Mouse (Mus musculus) megakaryocyte, embryonic 14.5 days (primary cell): ENCODE data around the gene Krtap12-1. TPM values are rescaled to one million over a fixed set of nuclear protein-coding genes. Genes with fewer than 3 reads are reported as not detected.
"Not testable (repeated sequence)": the region's sequence is repeated elsewhere in the genome, so short reads cannot be mapped to it uniquely, and the experiment has no call there.

Experiments
- H3K27me3 ChIP-seq: replicated peaks from 2 replicates; pipeline ENCODE3; 2012; ENCODE audit warnings: inconsistent platforms
- H3K36me3 ChIP-seq: replicated peaks from 2 replicates; pipeline ENCODE3; 2012; ENCODE audit warnings: low read length, inconsistent platforms, mixed read lengths
- H3K4me1 ChIP-seq: 2 replicates; pipeline ENCODE4 v1.6.1; 2012; ENCODE audit warnings: inconsistent platforms
- H3K4me3 ChIP-seq: replicated peaks from 2 replicates; pipeline ENCODE3; 2012; ENCODE audit warnings: moderate library complexity, mild to moderate bottlenecking, inconsistent platforms
- H3K9me3 ChIP-seq: 2 replicates; pipeline ENCODE4 v1.6.1; 2012; ENCODE audit warnings: inconsistent platforms
- FLI1 ChIP-seq: IDR thresholded peaks from 2 replicates; pipeline ENCODE4 v1.6.1; 2012; ENCODE audit warnings: low read length, inconsistent platforms, mixed read lengths
- GATA1 ChIP-seq: IDR thresholded peaks from 3 replicates; pipeline ENCODE4 v1.6.1; 2012; ENCODE audit warnings: mixed read lengths, low read length, inconsistent platforms, borderline replicate concordance
- polyA plus RNA-seq: library from polyadenylated mRNA; stranded (reverse); fragments of >175 nt; gene quantifications from 2 replicates; pipeline ENCODE4 v1.2.3, GENCODE M21; 2012; ENCODE audit warnings: low replicate concordance; ENCODE audit not compliant: insufficient read depth

Krtap12-1 gene
- polyA plus RNA-seq, 1 experiment = not detected

- H3K4me1 ChIP-seq, H3K36me3 ChIP-seq, H3K4me3 ChIP-seq: not testable (repeated sequence)
- Histone ChIP-seq H3K9me3 (peaks cover 21% of the 10 kb centered on the region), H3K27me3 (peaks cover 25% of the 10 kb centered on the region)
Measured at GRCm38 (mm10) chr10:77752312-77752711, 31.9 kb downstream of the Krtap12-1 start.

DNA sequence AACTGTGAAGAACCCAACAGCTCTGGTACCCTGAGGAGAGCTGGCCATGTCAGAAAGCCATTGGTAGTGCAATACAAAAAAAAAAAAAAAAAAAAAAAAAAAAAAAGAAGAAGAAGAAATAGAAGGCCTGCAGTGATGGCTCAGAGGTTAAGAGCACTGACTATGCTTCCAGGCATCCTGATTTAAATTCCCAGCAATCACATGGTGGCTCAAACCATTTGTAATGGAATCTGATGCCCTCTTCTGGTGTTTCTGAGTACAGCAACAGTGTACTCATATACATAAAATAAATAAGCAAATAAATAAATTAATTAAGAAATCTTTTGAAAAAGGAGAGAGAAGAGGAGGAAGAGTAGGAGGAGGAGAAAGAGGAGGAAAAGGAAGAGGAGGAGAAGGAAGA, 33.0 kb downstream of the Krtap12-1 start:
- H3K4me1 ChIP-seq = peaks cover 5% of the 10 kb centered on the region; the same call in 1 of the 2 replicates
- no peaks in the 10 kb centered on the region for H3K36me3 ChIP-seq
- no peak overlapping the region for H3K4me3 ChIP-seq
- peaks cover 10% of the 10 kb centered on the region for H3K9me3 ChIP-seq
- TF ChIP-seq GATA1 (no peak), FLI1 (no peak)
- H3K27me3 ChIP-seq = peaks cover 24% of the 10 kb centered on the region

DNA sequence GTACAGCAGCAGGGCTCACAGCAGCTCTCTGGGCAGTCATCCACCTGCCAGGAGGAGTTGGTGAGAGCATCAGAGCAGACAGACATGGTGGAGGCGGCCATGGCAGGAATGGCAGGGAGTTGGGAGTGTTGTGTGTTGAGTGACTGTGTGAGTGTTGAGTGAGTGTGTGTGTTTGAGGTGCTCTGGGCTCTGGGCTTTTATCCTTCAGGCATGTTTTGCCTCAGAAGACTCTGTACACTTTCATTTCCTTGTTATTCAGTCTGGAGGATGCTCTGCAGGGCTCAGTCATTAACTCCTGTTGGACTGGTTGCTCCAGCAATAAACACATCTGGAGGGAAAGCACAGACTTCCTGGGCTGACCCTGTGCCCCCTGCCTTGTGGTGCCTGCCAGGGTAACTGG, 39.2 kb downstream of the Krtap12-1 start, which contains the start of gene Gm3233:
Gene Gm3233, minus strand, starts transcription at position 101 of the 400 bp plus-strand sequence.
- not testable (repeated sequence) for H3K4me1 ChIP-seq, H3K9me3 ChIP-seq, H3K4me3 ChIP-seq, H3K36me3 ChIP-seq
- peaks cover 11% of the 10 kb centered on the region for H3K27me3 ChIP-seq

- no peak overlapping the region for H3K4me3 ChIP-seq
- H3K4me1 ChIP-seq = no peaks in the 10 kb centered on the region
- no peaks in the 10 kb centered on the region for H3K36me3 ChIP-seq
- no peaks in the 10 kb centered on the region for H3K9me3 ChIP-seq
- peaks cover 8% of the 10 kb centered on the region for H3K27me3 ChIP-seq
- TF ChIP-seq FLI1 = no peak
- no peak for TF ChIP-seq GATA1
Measured at GRCm38 (mm10) chr10:77769727-77770126, 49.3 kb downstream of the Krtap12-1 start.

Other genes starting within 250 kb of the Krtap12-1 start
- 19.5 and 88.9 TPM in 2 replicates for gene Fam207a, start 204.8 kb upstream of the Krtap12-1 start, polyA plus RNA-seq
- 35.5 and 120 TPM in 2 replicates for gene Itgb2, start 190.3 kb upstream of the Krtap12-1 start, polyA plus RNA-seq
- gene Pttg1ip, start 138.9 kb upstream of the Krtap12-1 start, polyA plus RNA-seq = 284 and 814 TPM in 2 replicates
- gene Sumo3, start 114.5 kb upstream of the Krtap12-1 start, polyA plus RNA-seq = 11.6 and 90.7 TPM in 2 replicates
- gene Gm49325, start 114.4 kb upstream of the Krtap12-1 start, polyA plus RNA-seq = 9.0 and 23.2 TPM in 2 replicates
- 14.2 and 28.4 TPM in 2 replicates for gene Ube2g2, start 98.3 kb upstream of the Krtap12-1 start, polyA plus RNA-seq
- gene Tspear, start 34.0 kb upstream of the Krtap12-1 start, polyA plus RNA-seq = 1.0 and 1.3 TPM in 2 replicates
- gene Gm19402, start 29.8 kb upstream of the Krtap12-1 start, polyA plus RNA-seq = not detected in 2 replicates
- gene Gm9508, start 23.4 kb upstream of the Krtap12-1 start, polyA plus RNA-seq = not detected in 2 replicates
- not detected in 2 replicates for gene Gm10272, start 14.0 kb upstream of the Krtap12-1 start, polyA plus RNA-seq
- gene Gm10024, start 9.1 kb upstream of the Krtap12-1 start, polyA plus RNA-seq = not detected in 2 replicates
- not detected in 2 replicates for gene Gm10142, start 4.8 kb upstream of the Krtap12-1 start, polyA plus RNA-seq
- not detected in 2 replicates for gene Gm10100, start 5.9 kb downstream of the Krtap12-1 start, polyA plus RNA-seq
- not detected in 2 replicates for gene Gm18596, start 22.0 kb downstream of the Krtap12-1 start, polyA plus RNA-seq
- gene Gm9736, start 30.8 kb downstream of the Krtap12-1 start, polyA plus RNA-seq = not detected in 2 replicates
- gene Gm3233, start 39.1 kb downstream of the Krtap12-1 start, polyA plus RNA-seq = not detected in 2 replicates
- not detected in 2 replicates for gene Gm3238, start 50.7 kb downstream of the Krtap12-1 start, polyA plus RNA-seq
- not detected in 2 replicates for gene Gm7138, start 56.3 kb downstream of the Krtap12-1 start, polyA plus RNA-seq
- gene Gm3250, start 61.9 kb downstream of the Krtap12-1 start, polyA plus RNA-seq = not detected in 2 replicates
- not detected in 2 replicates for gene Gm7137, start 67.6 kb downstream of the Krtap12-1 start, polyA plus RNA-seq
- not detected in 2 replicates for gene Gm9639, start 74.5 kb downstream of the Krtap12-1 start, polyA plus RNA-seq
- not detected in 2 replicates for gene Gm19668, start 78.5 kb downstream of the Krtap12-1 start, polyA plus RNA-seq
- gene Gm9507, start 91.2 kb downstream of the Krtap12-1 start, polyA plus RNA-seq = not detected in 2 replicates
- not detected in 2 replicates for gene Gm2696, start 94.1 kb downstream of the Krtap12-1 start, polyA plus RNA-seq
- not detected in 2 replicates for gene Krtap10-4, start 106.5 kb downstream of the Krtap12-1 start, polyA plus RNA-seq
- not detected in 2 replicates for gene Krtap10-10, start 115.3 kb downstream of the Krtap12-1 start, polyA plus RNA-seq
- gene Gm36176, start 126.2 kb downstream of the Krtap12-1 start, polyA plus RNA-seq = not detected in 2 replicates
- gene Gm10318, start 132.3 kb downstream of the Krtap12-1 start, polyA plus RNA-seq = not detected in 2 replicates
- not detected in 2 replicates for gene Gm3285, start 141.4 kb downstream of the Krtap12-1 start, polyA plus RNA-seq
- 0.03 TPM in 1 of 2 replicates, not detected in the other for gene Lrrc3, start 181.9 kb downstream of the Krtap12-1 start, polyA plus RNA-seq
- 2.7 TPM in 1 of 2 replicates, not detected in the other for gene Trpm2, start 250.0 kb downstream of the Krtap12-1 start, polyA plus RNA-seq